Mouse (Mus musculus) thymus, adult 2 months (tissue): ENCODE results near the gene Sptlc2. TPM values are rescaled to one million over a fixed set of nuclear protein-coding genes. Genes with fewer than 3 reads are reported as not detected.
"Not testable (repeated sequence)": the region's sequence is repeated elsewhere in the genome, so short reads cannot be mapped to it uniquely, and the experiment has no call there.

Source experiments
- DNase-seq: peaks from one replicate; pipeline ENCODE4 v3.0.0; 2021
- H3K27ac ChIP-seq: fragments of 200-500 bp; 2 replicates; pipeline ENCODE4 v1.5.1; 2012; ENCODE audit warnings: low read length, control low read depth; ENCODE audit not compliant: control insufficient read depth, insufficient read depth
- H3K27me3 ChIP-seq: fragments of 200-500 bp; 2 replicates; pipeline ENCODE4 v1.6.1; 2012; ENCODE audit warnings: mild to moderate bottlenecking, low read length, moderate library complexity, mixed read lengths; ENCODE audit not compliant: control insufficient read depth, insufficient read depth
- H3K36me3 ChIP-seq: fragments of 200-500 bp; 2 replicates; pipeline ENCODE4 v1.6.1; 2012; ENCODE audit warnings: mild to moderate bottlenecking, low read length, moderate library complexity; ENCODE audit not compliant: control insufficient read depth, insufficient read depth
- H3K4me1 ChIP-seq: fragments of 200-500 bp; replicated peaks from 2 replicates; pipeline ENCODE4 v1.6.1; 2012; ENCODE audit warnings: low read length; ENCODE audit not compliant: control insufficient read depth, insufficient read depth
- H3K4me3 ChIP-seq: fragments of 200-500 bp; 2 replicates; pipeline ENCODE4 v1.5.1; 2012; ENCODE audit warnings: mild to moderate bottlenecking, low read length, control low read depth, moderate library complexity; ENCODE audit not compliant: control insufficient read depth, insufficient read depth
- CTCF ChIP-seq: fragments of 200-500 bp; IDR thresholded peaks from 2 replicates; pipeline ENCODE4 v1.5.1; 2012; ENCODE audit warnings: mild to moderate bottlenecking, control low read depth, low read length, moderate library complexity, borderline replicate concordance; ENCODE audit not compliant: control insufficient read depth, poor library complexity, insufficient read depth; ENCODE audit errors: extremely low read depth
- POLR2A ChIP-seq: fragments of 200-500 bp; IDR thresholded peaks from 2 replicates; pipeline ENCODE4 v1.6.1; 2012; ENCODE audit warnings: mild to moderate bottlenecking, low read length, control low read depth, moderate library complexity; ENCODE audit not compliant: control insufficient read depth, poor library complexity, insufficient read depth; ENCODE audit errors: extremely low read depth
- WGBS: fragments of 180-500 bp; shearing (Covaris S2); methylation state at CpG from one replicate; pipeline ENCODE4 v1.1.7; 2018; 5-methylcytosine and 5-hydroxymethylcytosine counted together
- polyA plus RNA-seq: library from polyadenylated mRNA; depleted of rRNA; stranded (reverse); fragments of >200 nt; gene quantifications from 2 replicates; pipeline ENCODE4 v1.2.3, GENCODE M21; 2012

Sptlc2 gene
- polyA plus RNA-seq, 1 experiment, result 10.2 TPM

- no peaks in the 10 kb centered on the region for H3K27me3 ChIP-seq
- no peak for DNase-seq
- H3K27ac ChIP-seq, result no peak overlapping the region
- H3K36me3 ChIP-seq, result peaks cover 10% of the 10 kb centered on the region; the same call in 1 of the 2 replicates
- WGBS, result 95% methylated on average over 4 of the region's 4 CpGs
- H3K4me1 ChIP-seq, result no peaks in the 10 kb centered on the region
- no peak overlapping the region for H3K4me3 ChIP-seq
- TF ChIP-seq POLR2A, result no peak
- TF ChIP-seq CTCF, result no peak
Observed at GRCm38 (mm10) chr12:87328025-87328424, 60.1 kb downstream of the Sptlc2 start.

GRCm38 (mm10) chr12:87327610-87328009 is 60.5 kb downstream of the Sptlc2 start:
- no peak overlapping the region for H3K27ac ChIP-seq
- TF ChIP-seq POLR2A, result no peak
- TF ChIP-seq CTCF, result no peak
- H3K4me1 ChIP-seq, result no peaks in the 10 kb centered on the region
- peaks cover 10% of the 10 kb centered on the region; the same call in 1 of the 2 replicates for H3K36me3 ChIP-seq
- no peak for DNase-seq
- H3K27me3 ChIP-seq, result no peaks in the 10 kb centered on the region
- H3K4me3 ChIP-seq, result no peak overlapping the region
- 59% methylated on average over 7 of the region's 7 CpGs for WGBS

- H3K4me3 ChIP-seq, result no peak overlapping the region
- no peak overlapping the region for H3K27ac ChIP-seq
- TF ChIP-seq POLR2A (no peak), CTCF (no peak)
- H3K36me3 ChIP-seq, result peaks cover 10% of the 10 kb centered on the region; the same call in 1 of the 2 replicates
- WGBS, result 94% methylated on average over 3 of the region's 3 CpGs
- no peaks in the 10 kb centered on the region for H3K4me1 ChIP-seq
- no peak for DNase-seq
- H3K27me3 ChIP-seq, result no peaks in the 10 kb centered on the region
Observed at GRCm38 (mm10) chr12:87325452-87325851, 62.7 kb downstream of the Sptlc2 start.

GRCm38 (mm10) chr12:87319229-87319628 is 68.9 kb downstream of the Sptlc2 start:
- no peak overlapping the region for H3K4me3 ChIP-seq
- no peak overlapping the region for H3K27ac ChIP-seq
- no peaks in the 10 kb centered on the region for H3K27me3 ChIP-seq
- no peaks in the 10 kb centered on the region for H3K4me1 ChIP-seq
- no peaks in the 10 kb centered on the region for H3K36me3 ChIP-seq
- TF ChIP-seq POLR2A (no peak), CTCF (no peak)
- WGBS, result 94% methylated on average over 3 of the region's 3 CpGs
- no peak for DNase-seq

- Histone ChIP-seq H3K4me3 (no peak overlapping the region), H3K4me1 (no peaks in the 10 kb centered on the region), H3K27me3 (no peaks in the 10 kb centered on the region), H3K36me3 (no peaks in the 10 kb centered on the region), H3K27ac (no peak overlapping the region)
- DNase-seq, result no peak
- WGBS, result 97% methylated on average over 1 of the region's 1 CpGs
- TF ChIP-seq CTCF, result no peak
- no peak for TF ChIP-seq POLR2A
Observed at GRCm38 (mm10) chr12:87317951-87318350, 70.2 kb downstream of the Sptlc2 start.

GRCm38 (mm10) chr12:87313098-87313497 is 75.1 kb downstream of the Sptlc2 start:
- H3K4me1 ChIP-seq, result no peaks in the 10 kb centered on the region
- no peak for DNase-seq
- no peaks in the 10 kb centered on the region for H3K27me3 ChIP-seq
- no peak for TF ChIP-seq POLR2A
- no peak for TF ChIP-seq CTCF
- peaks cover 18% of the 10 kb centered on the region for H3K36me3 ChIP-seq
- no peak overlapping the region for H3K4me3 ChIP-seq
- WGBS, result 94% methylated on average over 2 of the region's 2 CpGs
- no peak overlapping the region for H3K27ac ChIP-seq

- 88% methylated on average over 4 of the region's 4 CpGs for WGBS
- not testable (repeated sequence) for H3K4me3 ChIP-seq, H3K27me3 ChIP-seq, DNase-seq, H3K4me1 ChIP-seq, H3K27ac ChIP-seq
- H3K36me3 ChIP-seq, result peaks cover 18% of the 10 kb centered on the region
Observed at GRCm38 (mm10) chr12:87306584-87306844, 81.6 kb downstream of the Sptlc2 start.
